Mouse (Mus musculus): ENCODE data around the gene Glis2. TPM values are rescaled to one million over a fixed set of nuclear protein-coding genes. Genes with fewer than 3 reads are reported as not detected.

Glis2 gene
- 18.3 and 19.0 TPM in 2 replicates for polyA plus RNA-seq (2012; rRNA removed)

DNA sequence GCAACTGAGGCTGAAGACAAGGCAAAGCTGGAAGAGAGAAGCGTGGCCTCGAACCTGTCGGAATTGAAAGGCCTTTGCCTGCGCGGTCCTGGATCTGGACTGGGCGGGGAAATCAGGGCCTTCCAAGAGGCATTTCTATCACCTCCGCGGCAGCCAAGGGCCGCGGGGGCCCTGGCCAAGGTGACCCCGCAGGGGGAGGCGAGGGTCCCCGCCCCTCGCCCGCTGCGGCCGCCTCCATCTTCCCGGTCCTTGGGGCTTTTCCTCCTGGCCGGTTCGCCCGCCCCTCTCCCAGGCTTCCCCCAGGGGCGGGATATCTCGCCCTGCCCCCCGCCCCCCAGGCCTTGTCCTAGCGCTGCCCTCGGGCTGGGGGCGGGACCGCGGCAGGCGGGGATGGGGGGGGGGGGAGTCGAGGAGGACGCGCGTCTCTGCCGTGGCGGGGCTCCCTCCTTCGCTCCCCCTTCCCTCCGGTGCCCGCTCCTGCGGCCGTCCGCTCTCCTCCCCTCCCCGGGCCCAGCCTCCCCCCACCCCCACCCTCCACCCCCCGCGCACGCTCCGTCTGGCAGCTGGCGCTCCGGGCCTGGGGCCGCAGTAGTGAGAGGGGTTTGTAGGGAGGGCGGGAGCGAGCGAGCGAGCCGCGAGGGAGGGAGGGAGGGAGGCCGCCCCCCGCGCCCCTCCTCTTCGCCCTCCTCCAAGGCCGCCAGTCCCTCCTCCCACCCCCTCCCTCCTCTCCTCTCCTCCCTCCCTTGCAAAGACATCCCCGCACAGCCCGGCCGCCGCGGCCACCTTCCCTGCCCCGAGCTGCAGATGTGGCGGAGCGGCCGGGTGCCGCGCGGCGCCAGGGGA lies at the start of gene Glis2:
Gene Glis2, plus strand, starts transcription at position 743 of the 843 bp plus-strand sequence.

DNA sequence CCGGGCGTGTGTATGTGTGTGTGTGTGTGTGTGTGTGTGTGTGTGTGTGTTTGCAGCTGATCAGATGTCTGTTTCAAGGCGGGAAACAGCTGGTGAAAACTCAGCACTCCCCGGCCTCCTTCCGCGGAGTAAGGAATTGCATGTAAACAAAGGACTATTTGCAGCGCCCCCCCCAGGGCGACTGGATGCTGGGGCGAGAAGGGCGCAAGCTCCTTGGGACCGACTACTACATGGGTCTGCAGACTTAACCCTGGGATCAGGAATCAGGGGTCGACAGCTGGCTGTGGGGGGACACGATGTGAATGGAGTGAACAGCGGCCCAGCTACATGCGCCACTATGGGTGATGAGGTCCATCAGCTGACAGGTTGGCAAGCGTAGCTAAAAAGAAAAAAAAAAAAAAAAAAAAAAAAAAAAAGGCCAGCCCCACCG lies 34.8 kb upstream of the Glis2 start, which contains the start of gene Tfap4:
Gene Tfap4, minus strand, starts transcription at position 140 of the 430 bp plus-strand sequence.

DNA sequence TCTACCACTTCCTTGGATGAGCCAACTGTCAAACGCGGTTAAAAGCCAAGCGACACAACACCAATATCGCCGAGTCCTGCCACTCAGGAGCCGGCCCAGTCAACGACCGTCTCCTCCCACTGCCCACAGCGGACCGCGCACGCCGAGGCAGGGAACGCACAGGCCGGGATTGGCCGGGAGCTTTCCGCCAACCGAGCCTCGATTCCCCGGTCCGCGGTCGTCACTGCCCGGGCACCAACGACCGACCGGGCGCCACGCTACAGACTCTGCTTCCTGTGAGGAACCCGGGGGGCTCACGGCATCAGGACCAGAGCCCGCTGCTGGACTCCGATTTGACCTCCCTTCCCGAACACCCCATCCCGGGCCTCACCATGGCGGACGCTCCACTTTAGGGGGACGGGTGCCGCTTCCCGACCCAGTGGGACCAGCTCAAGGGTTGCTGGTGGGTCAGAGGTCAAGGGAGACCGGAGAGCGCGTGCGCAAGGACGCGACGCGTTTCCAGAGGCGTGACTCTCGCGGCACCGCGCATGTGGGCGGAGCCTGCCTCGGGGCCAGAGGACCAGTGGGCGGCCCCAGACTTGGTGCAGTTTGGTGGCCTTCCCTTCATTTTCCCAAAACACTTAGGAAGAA lies 30.1 kb downstream of the Glis2 start, which contains the start of gene Pam16:
Gene Pam16, minus strand, starts transcription at position 508 of the 630 bp plus-strand sequence.

DNA sequence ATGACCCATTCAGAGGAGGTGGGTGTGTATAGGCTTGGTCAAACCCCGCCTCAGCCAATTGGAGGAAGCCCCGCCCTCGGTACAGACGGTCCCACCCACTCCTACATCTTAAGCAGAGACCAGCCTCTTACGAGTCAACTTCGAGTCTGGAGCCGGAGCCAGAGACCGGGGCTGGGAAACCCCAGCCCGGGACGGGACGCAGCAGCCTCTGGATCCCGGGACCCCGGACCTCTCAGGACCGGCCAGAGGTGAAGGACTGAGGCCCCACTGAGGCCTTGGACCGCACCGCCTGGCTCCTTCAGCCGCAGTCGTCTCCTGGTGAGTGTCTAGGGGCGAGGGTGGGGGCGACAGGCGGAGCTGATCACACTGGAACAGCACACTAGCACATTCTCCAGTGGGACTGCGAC lies 45.3 kb downstream of the Glis2 start, which contains the start of the genes Vasn and Dnaja3:
Gene Vasn, plus strand, starts transcription at position 111 of the 407 bp plus-strand sequence.
Gene Dnaja3, plus strand, starts transcription at position 159 of the 407 bp plus-strand sequence.

Other genes with a start within 250 kb of the Glis2 start
- gene Adcy9, start 174.2 kb upstream of the Glis2 start, polyA plus RNA-seq (2012; rRNA removed): 8.3 and 11.4 TPM in 2 replicates
- 1.6 and 1.9 TPM in 2 replicates for gene Srl, start 52.9 kb upstream of the Glis2 start, polyA plus RNA-seq (2012; rRNA removed)
- gene Tfap4, start 34.9 kb upstream of the Glis2 start, polyA plus RNA-seq (2012; rRNA removed): 10.6 and 11.7 TPM in 2 replicates
- gene Pam16, start 30.3 kb downstream of the Glis2 start, polyA plus RNA-seq (2012; rRNA removed): 17.5 and 20.2 TPM in 2 replicates
- gene Vasn, start 45.2 kb downstream of the Glis2 start, polyA plus RNA-seq (2012; rRNA removed): 19.5 and 20.6 TPM in 2 replicates
- gene Dnaja3, start 45.3 kb downstream of the Glis2 start, polyA plus RNA-seq (2012; rRNA removed): 20.0 and 21.0 TPM in 2 replicates
- 52.6 and 56.6 TPM in 2 replicates for gene Coro7, start 85.1 kb downstream of the Glis2 start, polyA plus RNA-seq (2012; rRNA removed)
- 5.5 and 5.8 TPM in 2 replicates for gene Nmral1, start 124.6 kb downstream of the Glis2 start, polyA plus RNA-seq (2012; rRNA removed)
- gene Hmox2, start 131.6 kb downstream of the Glis2 start, polyA plus RNA-seq (2012; rRNA removed): 13.3 and 16.3 TPM in 2 replicates
- gene Cdip1, start 195.6 kb downstream of the Glis2 start, polyA plus RNA-seq (2012; rRNA removed): 58.9 and 69.7 TPM in 2 replicates
- not detected in 2 replicates for gene 4930562C15Rik, start 240.7 kb downstream of the Glis2 start, polyA plus RNA-seq (2012; rRNA removed)